Mouse (Mus musculus): ENCODE measurements around the gene Nsf. TPM values are rescaled to one million over a fixed set of nuclear protein-coding genes. Genes with fewer than 3 reads are reported as not detected.

Gene Nsf
- polyA plus RNA-seq, 1 experiment from 2014 or later, result 123 TPM

DNA sequence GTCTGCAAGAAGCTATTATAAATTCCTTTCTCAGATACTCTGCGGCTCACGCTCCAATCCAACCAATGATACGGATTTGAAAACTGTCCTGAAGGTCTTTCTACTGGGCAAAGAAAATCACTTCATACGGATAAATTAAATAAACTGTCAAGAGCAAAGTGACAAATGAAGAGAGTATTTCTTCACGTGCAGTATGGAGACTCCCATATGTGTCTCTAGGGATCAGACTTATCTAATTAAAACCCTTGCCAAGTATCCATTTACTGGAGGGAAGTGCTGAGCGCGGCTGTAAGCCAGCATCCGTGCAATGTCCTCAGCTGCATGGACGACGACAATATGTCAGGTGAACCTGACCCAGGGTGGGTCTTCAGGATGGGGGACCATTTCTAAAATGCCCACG is 44.0 kb downstream of the Nsf start:
- 65% methylated on average over 11 of the region's 11 CpGs for WGBS
- H3K36me3 ChIP-seq, result peaks cover 56% of the 10 kb centered on the region
- peaks cover 5% of the 10 kb centered on the region; the same call in 1 of the 2 replicates for H3K4me1 ChIP-seq (replicated peaks)
- no peaks in the 10 kb centered on the region for H3K9me3 ChIP-seq
- no peak overlapping the region for H3K27ac ChIP-seq (replicated peaks)
- ATAC-seq (ENCODE audit: low read depth), result no peak
- H3K9ac ChIP-seq, result no peak overlapping the region
- no peak overlapping the region for H3K4me3 ChIP-seq
- no peak overlapping the region for H3K4me2 ChIP-seq
- no peaks in the 10 kb centered on the region for H3K27me3 ChIP-seq

DNA sequence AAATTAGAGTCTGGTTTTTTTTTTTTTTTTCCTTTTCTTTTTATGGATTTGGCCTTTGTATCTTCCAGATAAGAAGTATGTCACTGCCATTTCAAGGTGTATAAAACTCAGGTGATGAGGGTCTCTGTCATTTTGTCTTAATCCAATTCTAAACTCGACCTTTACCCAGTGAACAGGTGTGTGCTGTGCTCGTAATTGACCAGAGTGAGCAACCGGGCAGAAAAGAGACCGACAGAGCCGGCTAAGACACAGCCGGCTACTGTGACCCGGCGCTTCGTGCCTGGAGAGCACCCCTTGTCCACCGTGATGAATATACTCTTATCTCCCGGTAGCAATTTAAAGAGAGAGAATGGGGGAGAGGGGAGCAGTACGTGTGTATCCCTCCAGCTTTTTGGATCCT is 44.5 kb downstream of the Nsf start:
- peaks cover 5% of the 10 kb centered on the region; the same call in 1 of the 2 replicates for H3K4me1 ChIP-seq (replicated peaks)
- peaks cover 51% of the 10 kb centered on the region for H3K36me3 ChIP-seq
- no peak overlapping the region for H3K4me3 ChIP-seq
- H3K9me3 ChIP-seq, result no peaks in the 10 kb centered on the region
- H3K9ac ChIP-seq, result no peak overlapping the region
- H3K4me2 ChIP-seq, result no peak overlapping the region
- WGBS, result 75% methylated on average over 12 of the region's 12 CpGs
- no peaks in the 10 kb centered on the region for H3K27me3 ChIP-seq
- no peak for ATAC-seq (ENCODE audit: low read depth)
- no peak overlapping the region for H3K27ac ChIP-seq (replicated peaks)

DNA sequence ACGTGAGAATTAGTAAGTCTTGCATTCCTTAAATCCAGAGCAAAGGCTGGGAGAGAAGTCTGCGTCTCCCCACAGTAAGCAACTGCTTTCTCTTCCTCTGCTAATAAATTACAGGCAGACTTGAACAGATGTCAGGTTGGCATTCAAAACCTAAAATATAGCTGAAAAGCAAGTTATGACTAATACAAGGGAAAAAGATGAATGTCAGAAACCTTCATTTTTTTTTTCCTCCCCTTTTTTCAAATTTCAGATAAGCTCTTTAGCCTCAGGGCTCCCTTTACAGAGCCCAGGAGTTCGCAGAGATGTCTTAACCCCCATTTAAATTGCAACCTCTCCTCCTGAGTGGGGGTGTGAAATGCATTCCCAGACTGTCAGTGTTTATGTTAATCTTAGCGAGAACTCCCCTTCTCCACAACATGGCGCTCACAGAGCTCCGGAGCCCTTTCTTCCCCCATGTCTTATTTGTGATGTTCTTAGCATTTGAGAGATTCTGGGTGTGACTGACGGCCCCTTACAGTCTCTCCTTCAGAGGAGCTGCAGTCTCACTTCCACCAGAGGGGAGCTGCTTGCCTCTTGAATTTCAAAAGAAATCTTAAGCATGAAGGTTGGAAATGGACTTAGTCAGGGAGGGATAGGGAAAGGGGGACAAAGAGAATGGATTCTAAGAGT is 47.7 kb downstream of the Nsf start:
- Histone ChIP-seq H3K36me3 (peaks cover 29% of the 10 kb centered on the region), H3K9ac (no peak overlapping the region), H3K4me1 (replicated peaks) (peaks cover 5% of the 10 kb centered on the region; the same call in 1 of the 2 replicates), H3K4me3 (no peak overlapping the region), H3K4me2 (no peak overlapping the region), H3K27me3 (no peaks in the 10 kb centered on the region), H3K9me3 (no peaks in the 10 kb centered on the region), H3K27ac (replicated peaks) (no peak overlapping the region)
- 35% methylated on average over 7 of the region's 7 CpGs for WGBS
- ATAC-seq (ENCODE audit: low read depth), result no peak

DNA sequence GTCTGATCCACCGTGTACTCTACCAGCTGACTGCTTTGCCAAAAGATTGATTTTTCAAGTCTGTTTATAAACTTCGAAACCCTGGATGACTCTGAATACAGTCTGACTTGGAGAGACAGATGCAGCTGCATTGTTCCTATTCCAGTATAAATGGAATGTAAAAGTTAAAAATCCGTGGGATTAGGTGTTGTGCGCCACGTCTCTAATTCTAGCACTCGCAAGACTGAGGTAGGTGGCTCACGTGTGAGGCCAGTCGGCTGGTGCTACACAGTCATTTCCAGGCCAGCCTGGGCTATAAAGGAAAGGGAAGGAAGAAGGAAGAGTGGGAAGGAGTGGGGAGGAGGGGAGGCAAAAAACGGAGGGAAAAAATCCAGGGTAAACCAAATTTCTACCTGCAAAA is 48.4 kb downstream of the Nsf start:
- Histone ChIP-seq H3K4me3 (no peak overlapping the region), H3K36me3 (peaks cover 29% of the 10 kb centered on the region), H3K4me2 (no peak overlapping the region), H3K9ac (no peak overlapping the region), H3K27ac (replicated peaks) (no peak overlapping the region), H3K9me3 (no peaks in the 10 kb centered on the region), H3K4me1 (replicated peaks) (peaks cover 5% of the 10 kb centered on the region; the same call in 1 of the 2 replicates), H3K27me3 (no peaks in the 10 kb centered on the region)
- WGBS, result 80% methylated on average over 9 of the region's 9 CpGs
- ATAC-seq (ENCODE audit: low read depth), result no peak

DNA sequence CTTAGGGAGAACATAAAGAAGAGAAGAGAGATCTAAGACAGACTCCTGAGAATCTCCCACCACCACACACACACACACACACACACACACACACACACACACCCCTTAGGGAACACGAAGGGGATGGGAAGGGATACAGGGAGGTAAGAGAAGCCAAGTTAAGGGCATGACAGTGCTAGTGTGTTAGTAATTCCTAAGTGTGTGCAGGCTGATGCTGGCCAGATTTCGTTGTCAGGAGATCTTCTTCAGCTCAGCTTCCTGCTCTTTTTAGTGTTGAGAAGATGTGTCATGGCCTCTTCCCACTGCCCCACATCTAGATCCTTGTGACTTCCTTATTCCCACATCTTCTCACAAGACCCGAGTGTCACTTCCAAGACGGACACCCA is 52.3 kb downstream of the Nsf start:
- Histone ChIP-seq H3K4me3 (no peak overlapping the region), H3K9ac (no peak overlapping the region), H3K36me3 (peaks cover 18% of the 10 kb centered on the region), H3K27ac (replicated peaks) (no peak overlapping the region), H3K27me3 (no peaks in the 10 kb centered on the region), H3K4me1 (replicated peaks) (no peaks in the 10 kb centered on the region), H3K9me3 (no peaks in the 10 kb centered on the region), H3K4me2 (no peak overlapping the region)
- no peak for ATAC-seq (ENCODE audit: low read depth)
- 94% methylated on average over 4 of the region's 4 CpGs for WGBS

DNA sequence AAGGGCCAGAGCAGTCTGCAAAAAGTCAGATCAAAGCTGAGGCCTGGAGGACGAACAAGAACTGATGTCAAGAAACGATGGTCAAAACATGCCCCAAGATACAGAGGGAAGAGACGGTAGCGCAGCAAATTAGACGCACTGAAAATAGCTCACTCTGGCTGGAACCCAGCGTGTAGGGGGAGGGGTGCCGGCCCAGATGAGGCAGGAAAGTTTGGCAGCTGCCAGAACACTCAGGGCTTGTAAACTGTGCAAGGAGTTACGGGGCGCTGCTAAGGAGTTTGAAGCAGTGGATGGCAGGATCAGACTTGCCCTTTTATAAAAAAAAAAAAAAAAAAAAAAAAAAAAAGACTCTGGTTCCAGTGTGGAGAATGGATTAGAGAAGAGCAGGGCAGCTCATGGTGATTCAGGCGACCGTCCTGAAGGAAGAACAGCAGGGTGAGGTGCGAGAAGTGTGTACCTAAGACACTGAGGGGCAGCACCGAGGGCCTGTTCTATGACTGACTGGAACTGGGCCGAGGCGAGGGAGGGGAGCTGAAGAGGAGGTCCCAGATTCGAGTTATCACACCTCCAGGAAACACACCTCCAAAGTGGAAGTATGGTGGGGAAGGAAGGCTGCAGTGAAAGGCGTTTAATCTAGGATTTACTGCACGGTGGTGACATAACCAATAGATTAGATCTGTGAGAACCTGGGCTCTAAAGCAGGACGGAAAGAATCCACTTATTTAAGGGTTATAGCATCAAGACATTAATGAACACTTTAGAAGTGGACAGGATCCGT is 52.9 kb downstream of the Nsf start:
- Histone ChIP-seq H3K9ac (no peak overlapping the region), H3K27me3 (no peaks in the 10 kb centered on the region), H3K9me3 (no peaks in the 10 kb centered on the region), H3K4me1 (replicated peaks) (no peaks in the 10 kb centered on the region), H3K4me2 (no peak overlapping the region), H3K36me3 (peaks cover 15% of the 10 kb centered on the region; the same call in 1 of the 2 replicates), H3K27ac (replicated peaks) (no peak overlapping the region), H3K4me3 (no peak overlapping the region)
- no peak for ATAC-seq (ENCODE audit: low read depth)
- WGBS, result 59% methylated on average over 20 of the region's 20 CpGs

DNA sequence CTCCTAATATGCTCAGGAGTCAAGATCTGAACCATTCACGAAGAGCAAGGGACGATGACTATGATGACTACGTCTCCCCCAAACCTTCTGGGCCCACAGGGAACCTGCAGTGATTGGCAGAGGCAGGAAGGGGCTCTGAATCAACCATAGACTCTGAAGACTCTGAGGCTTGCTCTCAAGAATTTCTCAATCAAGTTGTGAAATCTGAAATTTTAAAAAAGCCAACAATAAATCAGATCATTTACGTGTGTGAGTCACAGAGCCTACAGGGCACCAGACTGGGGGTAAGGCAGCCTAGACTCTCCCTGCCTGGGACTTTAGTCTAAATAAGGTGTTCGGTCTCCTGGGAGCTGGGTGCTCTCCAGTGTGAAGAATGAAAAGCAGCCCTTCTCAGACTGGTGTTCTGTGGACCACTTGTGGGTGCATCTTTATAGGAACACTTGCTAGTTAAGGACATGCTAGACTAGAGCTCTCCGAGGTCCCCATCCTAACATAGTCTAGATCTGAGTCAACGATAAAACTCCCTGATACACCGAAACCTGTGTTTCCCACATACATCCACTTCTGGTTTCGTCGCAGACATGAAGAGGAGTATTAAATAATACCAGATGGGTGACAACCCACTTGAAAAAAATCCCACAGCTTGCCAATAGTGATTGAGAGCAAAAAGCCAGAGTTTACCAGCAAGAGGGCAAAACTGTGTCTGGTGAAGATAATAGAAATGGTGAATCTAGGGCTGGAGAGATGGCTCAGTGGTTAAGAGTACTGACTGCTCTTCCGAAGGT is 56.7 kb downstream of the Nsf start:
- H3K27ac ChIP-seq (replicated peaks), result no peak overlapping the region
- H3K4me3 ChIP-seq, result no peak overlapping the region
- H3K36me3 ChIP-seq, result peaks cover 15% of the 10 kb centered on the region
- no peak overlapping the region for H3K9ac ChIP-seq
- no peak for ATAC-seq (ENCODE audit: low read depth)
- H3K4me1 ChIP-seq (replicated peaks), result no peaks in the 10 kb centered on the region
- H3K27me3 ChIP-seq, result no peaks in the 10 kb centered on the region
- H3K4me2 ChIP-seq, result no peak overlapping the region
- no peaks in the 10 kb centered on the region for H3K9me3 ChIP-seq
- WGBS, result 93% methylated on average over 11 of the region's 11 CpGs

DNA sequence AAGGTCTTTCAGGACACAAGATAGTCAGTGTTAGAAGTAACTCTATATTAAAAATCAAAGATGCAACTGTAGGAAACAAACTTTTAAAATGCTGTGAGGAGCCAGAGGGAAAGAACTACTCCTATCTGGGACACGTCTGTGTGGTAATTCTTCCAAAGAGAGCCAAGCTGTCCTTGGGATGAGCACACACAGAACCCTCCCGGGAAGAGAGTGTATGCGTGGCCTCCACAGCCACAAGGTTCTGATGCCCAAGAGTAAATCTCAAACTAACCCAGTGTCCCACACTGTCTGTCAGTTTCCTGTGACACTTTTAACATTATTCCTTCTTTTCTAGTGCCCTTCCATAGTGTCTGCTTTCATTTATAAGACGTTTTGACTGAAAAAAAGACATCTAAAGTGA is 57.8 kb downstream of the Nsf start:
- no peak for ATAC-seq (ENCODE audit: low read depth)
- no peaks in the 10 kb centered on the region for H3K27me3 ChIP-seq
- no peak overlapping the region for H3K9ac ChIP-seq
- no peak overlapping the region for H3K4me2 ChIP-seq
- H3K4me1 ChIP-seq (replicated peaks), result peaks cover 4% of the 10 kb centered on the region
- no peak overlapping the region for H3K4me3 ChIP-seq
- H3K36me3 ChIP-seq, result peaks cover 15% of the 10 kb centered on the region
- H3K27ac ChIP-seq (replicated peaks), result no peak overlapping the region
- WGBS, result 88% methylated on average over 4 of the region's 4 CpGs
- H3K9me3 ChIP-seq, result no peaks in the 10 kb centered on the region

DNA sequence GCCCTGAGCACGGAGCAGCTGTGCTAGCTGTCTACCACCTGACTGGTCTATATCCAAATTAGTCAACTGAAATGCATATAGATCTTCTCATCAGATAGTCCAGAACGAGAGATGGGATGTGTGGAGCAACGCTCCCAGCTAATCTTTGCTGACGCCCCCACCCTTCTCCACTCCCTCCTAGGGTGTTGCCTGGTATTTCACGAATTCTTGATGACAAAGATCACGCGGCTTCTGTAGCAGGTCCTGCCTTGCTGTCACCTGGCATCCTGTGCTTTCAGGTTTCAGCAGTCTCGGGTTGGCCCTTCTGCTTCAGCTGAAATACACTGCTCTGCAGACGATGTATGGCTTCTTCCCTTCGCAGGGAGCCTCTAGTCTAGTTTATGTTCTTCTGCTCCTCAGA is 61.0 kb downstream of the Nsf start:
- Histone ChIP-seq H3K27ac (replicated peaks) (no peak overlapping the region), H3K9ac (no peak overlapping the region), H3K9me3 (no peaks in the 10 kb centered on the region), H3K4me2 (no peak overlapping the region), H3K4me3 (no peak overlapping the region), H3K36me3 (peaks cover 8% of the 10 kb centered on the region), H3K4me1 (replicated peaks) (peaks cover 22% of the 10 kb centered on the region), H3K27me3 (no peaks in the 10 kb centered on the region)
- no peak for ATAC-seq (ENCODE audit: low read depth)
- 88% methylated on average over 10 of the region's 10 CpGs for WGBS

DNA sequence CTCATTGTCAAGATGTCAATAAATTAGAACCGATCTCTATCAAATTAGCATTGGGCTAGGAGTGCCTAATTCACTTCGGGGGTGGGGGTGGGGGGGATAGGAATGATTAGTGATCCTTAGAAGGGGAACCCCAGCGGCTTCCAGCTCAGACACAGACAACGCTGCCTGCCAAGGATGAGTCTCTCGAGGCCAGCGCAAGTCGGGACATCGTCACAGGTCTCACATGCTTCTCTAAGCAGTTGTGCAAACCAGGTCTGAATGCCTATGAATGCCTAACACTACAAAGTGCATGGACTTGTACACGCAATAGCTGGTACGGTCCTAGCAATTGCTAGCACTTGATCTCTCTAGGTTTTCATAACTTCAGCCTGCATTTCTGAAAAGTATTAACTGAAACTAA is 62.1 kb downstream of the Nsf start:
- no peak overlapping the region for H3K4me3 ChIP-seq
- no peaks in the 10 kb centered on the region for H3K9me3 ChIP-seq
- H3K27me3 ChIP-seq, result no peaks in the 10 kb centered on the region

DNA sequence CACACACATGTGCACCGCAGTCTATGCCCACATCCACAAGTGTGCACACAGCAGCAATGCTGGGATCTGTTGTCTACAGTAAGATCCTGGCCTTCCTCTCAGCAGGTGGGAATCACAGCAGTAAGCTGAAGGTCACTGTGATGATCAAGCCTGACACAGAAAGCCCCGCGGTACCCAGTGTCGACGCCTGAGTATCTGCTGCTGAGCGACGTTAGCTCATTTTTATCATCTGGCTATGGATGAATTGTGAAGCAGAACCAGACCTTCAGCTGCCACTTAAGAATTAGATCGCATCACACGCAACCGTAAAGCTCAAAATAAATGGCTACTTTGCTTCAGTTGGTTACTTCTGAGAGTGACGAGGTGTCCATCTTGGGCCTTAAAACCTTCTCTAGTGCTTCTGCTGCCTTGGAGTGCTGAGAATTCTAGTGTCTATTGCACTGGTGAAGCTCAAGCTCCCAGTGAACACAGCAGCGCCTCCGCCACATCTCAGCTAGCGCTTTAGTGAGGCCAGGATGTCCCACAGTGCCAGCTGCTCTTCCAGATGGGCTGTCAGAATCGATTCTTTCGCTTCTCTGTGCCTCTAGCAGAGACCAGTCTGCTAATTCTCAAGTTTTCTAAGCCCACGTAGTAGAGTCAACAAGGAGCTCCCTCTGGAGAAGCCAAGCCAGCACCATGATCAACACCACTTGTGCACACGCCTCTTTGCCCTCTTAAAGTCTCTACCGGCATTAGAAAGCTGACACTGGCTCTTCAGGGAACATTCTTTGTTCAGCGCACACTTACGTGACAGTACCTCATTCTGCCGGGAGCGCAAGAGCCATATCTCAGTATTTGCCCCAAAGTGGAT is 63.3 kb downstream of the Nsf start:
- Histone ChIP-seq H3K4me3 (no peak overlapping the region), H3K9me3 (no peaks in the 10 kb centered on the region), H3K4me1 (replicated peaks) (peaks cover 31% of the 10 kb centered on the region), H3K4me2 (no peak overlapping the region), H3K36me3 (peaks cover 8% of the 10 kb centered on the region), H3K27ac (replicated peaks) (no peak overlapping the region), H3K27me3 (no peaks in the 10 kb centered on the region), H3K9ac (no peak overlapping the region)
- no peak for ATAC-seq (ENCODE audit: low read depth)
- 80% methylated on average over 23 of the region's 23 CpGs for WGBS

More for the DNA sequence above, 62.1 kb downstream of the Nsf start:
- no peak overlapping the region for H3K27ac ChIP-seq (replicated peaks)
- no peak overlapping the region for H3K4me2 ChIP-seq
- WGBS, result 52% methylated on average over 10 of the region's 10 CpGs
- no peak for ATAC-seq (ENCODE audit: low read depth)
- H3K4me1 ChIP-seq (replicated peaks), result peaks cover 22% of the 10 kb centered on the region
- H3K9ac ChIP-seq, result no peak overlapping the region
- H3K36me3 ChIP-seq, result peaks cover 8% of the 10 kb centered on the region

Measured in neural tube, embryonic 13.5 days (tissue).